Mouse (Mus musculus): ENCODE data around the gene Kif21a. TPM values are rescaled to one million over a fixed set of nuclear protein-coding genes. Genes with fewer than 3 reads are reported as not detected.

Kif21a gene
- polyA plus RNA-seq, 1 experiment from 2014 or later = 23.3 TPM

GRCm38 (mm10) chr15:91056866-91057342 lies 7.2 kb upstream of the Kif21a start:
- no peak overlapping the region for H3K4me3 ChIP-seq (ENCODE audit: low read depth, low read length)
- no peaks in the 10 kb centered on the region for H3K4me1 ChIP-seq (ENCODE audit: control insufficient read depth, insufficient read depth, low read length)
- 55% methylated on average over 3 of the region's 3 CpGs for WGBS
- no peak overlapping the region for H3K27ac ChIP-seq (ENCODE audit: low read length)
- no peak for ATAC-seq (ENCODE audit: insufficient number of reproducible peaks, insufficient read depth, low FRiP score, low read depth)
- H3K27me3 ChIP-seq (ENCODE audit: control insufficient read depth, insufficient read depth, low read length) = no peaks in the 10 kb centered on the region
- no peaks in the 10 kb centered on the region for H3K36me3 ChIP-seq (ENCODE audit: control insufficient read depth, insufficient read depth, low read length)
- no peak overlapping the region for H3K4me2 ChIP-seq (replicated peaks; ENCODE audit: low read depth, low read length)
- H3K9ac ChIP-seq (replicated peaks; ENCODE audit: low read depth, low read length) = no peak overlapping the region
- H3K9me3 ChIP-seq (ENCODE audit: control insufficient read depth, low read depth, low read length) = no peaks in the 10 kb centered on the region

- Histone ChIP-seq H3K27ac (ENCODE audit: low read length) (no peak overlapping the region), H3K36me3 (ENCODE audit: control insufficient read depth, insufficient read depth, low read length) (no peaks in the 10 kb centered on the region), H3K4me3 (ENCODE audit: low read depth, low read length) (no peak overlapping the region), H3K4me1 (ENCODE audit: control insufficient read depth, insufficient read depth, low read length) (no peaks in the 10 kb centered on the region), H3K27me3 (ENCODE audit: control insufficient read depth, insufficient read depth, low read length) (no peaks in the 10 kb centered on the region), H3K4me2 (replicated peaks; ENCODE audit: low read depth, low read length) (no peak overlapping the region), H3K9ac (replicated peaks; ENCODE audit: low read depth, low read length) (no peak overlapping the region), H3K9me3 (ENCODE audit: control insufficient read depth, low read depth, low read length) (no peaks in the 10 kb centered on the region)
- ATAC-seq (ENCODE audit: insufficient number of reproducible peaks, insufficient read depth, low FRiP score, low read depth) = 0 out of 2 replicates have a peak, but pooled peaks have one; percentile 33
- WGBS = 55% methylated on average over 5 of the region's 5 CpGs
These were observed 6.6 kb upstream of the Kif21a start for GRCm38 (mm10) chr15:91056176-91056865.

- no peaks in the 10 kb centered on the region for H3K36me3 ChIP-seq (ENCODE audit: control insufficient read depth, insufficient read depth, low read length)
- H3K4me2 ChIP-seq (replicated peaks; ENCODE audit: low read depth, low read length) = peak overlapping the region; percentile 99
- H3K9me3 ChIP-seq (ENCODE audit: control insufficient read depth, low read depth, low read length) = no peaks in the 10 kb centered on the region
- H3K9ac ChIP-seq (replicated peaks; ENCODE audit: low read depth, low read length) = peak overlapping the region; percentile 62
- H3K4me1 ChIP-seq (ENCODE audit: control insufficient read depth, insufficient read depth, low read length) = no peaks in the 10 kb centered on the region
- H3K27me3 ChIP-seq (ENCODE audit: control insufficient read depth, insufficient read depth, low read length) = no peaks in the 10 kb centered on the region
- peak overlapping the region; percentile 86 for H3K4me3 ChIP-seq (ENCODE audit: low read depth, low read length)
- 2% methylated on average over 44 of the region's 47 CpGs for WGBS
- H3K27ac ChIP-seq (ENCODE audit: low read length) = peak overlapping the region; percentile 84
- peak; percentile 47 for ATAC-seq (ENCODE audit: insufficient number of reproducible peaks, insufficient read depth, low FRiP score, low read depth)
These were observed 725 bp downstream of the Kif21a start for GRCm38 (mm10) chr15:91048951-91049495.

DNA sequence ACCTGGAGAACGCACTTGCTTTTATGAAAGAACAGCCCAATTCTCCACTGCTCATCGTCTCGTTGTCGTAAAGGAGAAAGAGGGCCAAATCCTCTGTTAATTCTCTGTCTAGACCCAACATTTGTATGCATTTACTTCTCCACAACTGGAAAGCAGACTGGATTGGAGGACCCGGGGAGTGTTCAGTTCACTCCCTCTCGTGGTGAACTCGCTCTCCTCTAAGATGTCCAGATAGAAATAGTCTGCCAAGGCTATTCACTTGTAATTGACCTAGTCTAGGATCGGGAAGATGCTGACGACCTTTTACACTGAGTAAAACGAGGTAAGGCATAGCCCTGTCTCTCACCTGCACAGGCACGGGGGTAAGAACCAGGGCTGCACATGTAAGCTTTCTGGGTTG lies 2.1 kb downstream of the Kif21a start:
- Histone ChIP-seq H3K36me3 (ENCODE audit: control insufficient read depth, insufficient read depth, low read length) (no peaks in the 10 kb centered on the region), H3K4me2 (replicated peaks; ENCODE audit: low read depth, low read length) (no peak overlapping the region), H3K27me3 (ENCODE audit: control insufficient read depth, insufficient read depth, low read length) (no peaks in the 10 kb centered on the region), H3K9me3 (ENCODE audit: control insufficient read depth, low read depth, low read length) (no peaks in the 10 kb centered on the region), H3K9ac (replicated peaks; ENCODE audit: low read depth, low read length) (no peak overlapping the region), H3K4me3 (ENCODE audit: low read depth, low read length) (no peak overlapping the region), H3K27ac (ENCODE audit: low read length) (no peak overlapping the region), H3K4me1 (ENCODE audit: control insufficient read depth, insufficient read depth, low read length) (no peaks in the 10 kb centered on the region)
- no peak for ATAC-seq (ENCODE audit: insufficient number of reproducible peaks, insufficient read depth, low FRiP score, low read depth)
- 84% methylated on average over 11 of the region's 11 CpGs for WGBS

DNA sequence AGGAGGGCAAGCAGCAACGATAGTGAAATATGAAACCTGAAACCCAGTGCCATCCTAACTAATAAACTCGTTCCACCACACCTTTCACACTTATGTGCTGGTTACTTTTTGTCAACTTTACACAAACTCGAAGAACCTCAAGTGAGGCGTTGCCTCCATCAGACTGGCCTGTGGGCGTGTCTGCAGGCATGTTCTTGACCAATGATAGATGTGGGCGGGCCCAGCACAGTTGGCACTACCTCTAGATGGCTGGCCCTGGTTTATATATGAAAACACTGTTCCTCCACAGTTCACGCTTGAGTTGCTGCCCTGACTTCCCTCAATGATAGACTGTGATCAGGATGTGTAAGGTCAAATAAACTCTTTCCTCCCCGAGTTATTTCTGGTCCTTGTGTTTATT lies 3.2 kb downstream of the Kif21a start:
- H3K27ac ChIP-seq (ENCODE audit: low read length) = no peak overlapping the region
- no peak for ATAC-seq (ENCODE audit: insufficient number of reproducible peaks, insufficient read depth, low FRiP score, low read depth)
- H3K9ac ChIP-seq (replicated peaks; ENCODE audit: low read depth, low read length) = no peak overlapping the region
- no peaks in the 10 kb centered on the region for H3K27me3 ChIP-seq (ENCODE audit: control insufficient read depth, insufficient read depth, low read length)
- no peak overlapping the region for H3K4me3 ChIP-seq (ENCODE audit: low read depth, low read length)
- H3K36me3 ChIP-seq (ENCODE audit: control insufficient read depth, insufficient read depth, low read length) = no peaks in the 10 kb centered on the region
- H3K4me1 ChIP-seq (ENCODE audit: control insufficient read depth, insufficient read depth, low read length) = no peaks in the 10 kb centered on the region
- H3K4me2 ChIP-seq (replicated peaks; ENCODE audit: low read depth, low read length) = no peak overlapping the region
- 64% methylated on average over 8 of the region's 8 CpGs for WGBS
- no peaks in the 10 kb centered on the region for H3K9me3 ChIP-seq (ENCODE audit: control insufficient read depth, low read depth, low read length)

GRCm38 (mm10) chr15:91043263-91043662 lies 6.5 kb downstream of the Kif21a start:
- H3K27me3 ChIP-seq (ENCODE audit: control insufficient read depth, insufficient read depth, low read length) = no peaks in the 10 kb centered on the region
- H3K9me3 ChIP-seq (ENCODE audit: control insufficient read depth, low read depth, low read length) = no peaks in the 10 kb centered on the region
- no peak overlapping the region for H3K4me3 ChIP-seq (ENCODE audit: low read depth, low read length)

DNA sequence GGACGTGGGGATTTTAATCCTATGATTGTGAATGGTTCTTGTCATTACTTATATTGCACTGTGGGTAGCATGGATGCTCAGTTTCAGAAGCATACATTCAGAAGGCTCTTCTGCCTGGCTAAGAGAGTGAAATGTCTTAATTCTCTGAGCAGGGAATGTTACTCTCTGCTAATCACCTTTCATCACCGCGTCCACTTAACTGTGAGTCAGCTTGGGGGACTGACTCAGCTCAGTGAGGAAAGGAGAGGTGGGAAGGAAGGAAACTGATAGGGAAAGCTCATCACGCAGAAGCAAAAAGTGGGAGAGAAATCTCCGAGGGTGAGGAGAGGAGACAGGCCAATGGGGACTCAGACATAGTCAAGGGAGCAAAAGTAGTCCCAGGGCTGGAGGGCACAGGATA lies 10.9 kb downstream of the Kif21a start:
- Histone ChIP-seq H3K4me3 (ENCODE audit: low read depth, low read length) (no peak overlapping the region), H3K9ac (replicated peaks; ENCODE audit: low read depth, low read length) (no peak overlapping the region), H3K4me2 (replicated peaks; ENCODE audit: low read depth, low read length) (no peak overlapping the region), H3K36me3 (ENCODE audit: control insufficient read depth, insufficient read depth, low read length) (no peaks in the 10 kb centered on the region), H3K9me3 (ENCODE audit: control insufficient read depth, low read depth, low read length) (no peaks in the 10 kb centered on the region), H3K27me3 (ENCODE audit: control insufficient read depth, insufficient read depth, low read length) (no peaks in the 10 kb centered on the region), H3K4me1 (ENCODE audit: control insufficient read depth, insufficient read depth, low read length) (no peaks in the 10 kb centered on the region), H3K27ac (ENCODE audit: low read length) (no peak overlapping the region)
- WGBS = 77% methylated on average over 5 of the region's 5 CpGs
- ATAC-seq (ENCODE audit: insufficient number of reproducible peaks, insufficient read depth, low FRiP score, low read depth) = no peak

More at GRCm38 (mm10) chr15:91043263-91043662, 6.5 kb downstream of the Kif21a start:
- no peaks in the 10 kb centered on the region for H3K36me3 ChIP-seq (ENCODE audit: control insufficient read depth, insufficient read depth, low read length)
- no peaks in the 10 kb centered on the region for H3K4me1 ChIP-seq (ENCODE audit: control insufficient read depth, insufficient read depth, low read length)
- H3K4me2 ChIP-seq (replicated peaks; ENCODE audit: low read depth, low read length) = no peak overlapping the region
- no peak for ATAC-seq (ENCODE audit: insufficient number of reproducible peaks, insufficient read depth, low FRiP score, low read depth)
- H3K9ac ChIP-seq (replicated peaks; ENCODE audit: low read depth, low read length) = no peak overlapping the region
- H3K27ac ChIP-seq (ENCODE audit: low read length) = no peak overlapping the region
- 92% methylated on average over 4 of the region's 4 CpGs for WGBS

DNA sequence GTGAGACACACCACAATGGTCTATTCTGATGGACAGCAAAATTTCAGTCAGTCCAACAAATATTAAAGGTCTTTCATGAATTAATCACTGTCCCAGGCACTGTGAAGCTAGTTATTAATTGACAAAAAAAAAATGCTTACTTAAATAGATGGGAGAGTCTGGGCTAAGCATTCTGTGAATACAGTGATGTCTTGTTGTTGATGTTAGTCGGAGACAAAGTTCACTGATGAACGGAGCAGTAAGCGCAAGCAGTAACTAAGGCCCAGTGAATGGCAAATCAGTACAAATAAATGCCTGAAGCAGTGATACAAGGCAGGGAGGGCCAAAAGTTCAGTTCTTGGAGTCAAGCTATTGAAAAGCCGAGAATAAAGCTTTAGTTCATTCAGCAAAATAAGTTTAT lies 15.7 kb downstream of the Kif21a start:
- Histone ChIP-seq H3K36me3 (ENCODE audit: control insufficient read depth, insufficient read depth, low read length) (no peaks in the 10 kb centered on the region), H3K4me2 (replicated peaks; ENCODE audit: low read depth, low read length) (no peak overlapping the region), H3K4me1 (ENCODE audit: control insufficient read depth, insufficient read depth, low read length) (no peaks in the 10 kb centered on the region), H3K27ac (ENCODE audit: low read length) (no peak overlapping the region), H3K4me3 (ENCODE audit: low read depth, low read length) (no peak overlapping the region), H3K9me3 (ENCODE audit: control insufficient read depth, low read depth, low read length) (no peaks in the 10 kb centered on the region), H3K9ac (replicated peaks; ENCODE audit: low read depth, low read length) (no peak overlapping the region), H3K27me3 (ENCODE audit: control insufficient read depth, insufficient read depth, low read length) (no peaks in the 10 kb centered on the region)
- WGBS = 49% methylated on average over 4 of the region's 4 CpGs
- no peak for ATAC-seq (ENCODE audit: insufficient number of reproducible peaks, insufficient read depth, low FRiP score, low read depth)
